Mouse (Mus musculus): ENCODE measurements around the gene Atl3.

Gene Atl3

GRCm38 (mm10) chr19:7562601-7563129 lies 68.8 kb downstream of the Atl3 start:
- DNase-seq: no peak

GRCm38 (mm10) chr19:7563676-7564075 lies 69.8 kb downstream of the Atl3 start:
- DNase-seq: no peak

DNA sequence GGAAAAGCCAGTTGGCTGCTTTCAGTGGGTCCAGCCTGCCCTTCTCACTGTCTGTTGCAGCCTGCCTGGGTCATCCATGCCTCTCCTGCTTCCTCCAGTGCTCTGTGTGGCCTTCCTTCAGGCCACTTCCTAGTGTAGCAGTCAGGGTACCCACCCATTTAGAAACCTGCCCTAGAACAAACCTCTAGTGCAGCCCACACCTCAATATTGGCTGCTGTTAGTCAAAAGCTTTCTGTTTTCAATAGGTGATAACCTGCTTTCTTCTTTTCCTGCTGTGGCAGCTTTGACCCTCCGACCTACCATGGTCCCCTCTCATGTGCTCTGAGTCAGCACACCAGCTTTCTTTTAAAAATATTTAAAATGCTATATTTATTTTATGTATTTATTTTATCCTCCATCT lies 70.6 kb downstream of the Atl3 start:
- DNase-seq: no peak

GRCm38 (mm10) chr19:7566826-7567225 lies 73.0 kb downstream of the Atl3 start:
- DNase-seq: no peak

- no peak for DNase-seq
Observed at GRCm38 (mm10) chr19:7568364-7568763, 74.5 kb downstream of the Atl3 start.

GRCm38 (mm10) chr19:7569650-7570049 lies 75.8 kb downstream of the Atl3 start:
- no peak for DNase-seq

DNA sequence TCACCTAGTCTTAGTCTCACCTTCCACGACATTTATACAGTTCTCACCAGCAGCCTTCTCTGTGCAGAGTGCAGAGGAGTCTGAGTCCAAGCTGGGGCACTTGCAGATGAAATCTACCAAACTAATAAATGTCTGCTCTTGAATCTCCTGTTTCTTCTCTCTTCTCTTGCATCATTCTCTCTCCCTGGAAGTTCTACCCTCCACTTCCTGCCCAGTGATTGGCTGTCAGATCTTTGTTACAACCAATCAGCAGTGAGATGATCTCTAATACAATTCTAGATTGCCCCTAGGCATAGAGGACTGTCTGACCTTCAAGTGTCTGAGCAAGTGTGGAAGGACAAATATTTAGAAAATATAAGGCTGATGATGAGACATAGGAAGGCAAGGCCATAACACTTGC lies 82.3 kb downstream of the Atl3 start:
- DNase-seq: no peak

DNA sequence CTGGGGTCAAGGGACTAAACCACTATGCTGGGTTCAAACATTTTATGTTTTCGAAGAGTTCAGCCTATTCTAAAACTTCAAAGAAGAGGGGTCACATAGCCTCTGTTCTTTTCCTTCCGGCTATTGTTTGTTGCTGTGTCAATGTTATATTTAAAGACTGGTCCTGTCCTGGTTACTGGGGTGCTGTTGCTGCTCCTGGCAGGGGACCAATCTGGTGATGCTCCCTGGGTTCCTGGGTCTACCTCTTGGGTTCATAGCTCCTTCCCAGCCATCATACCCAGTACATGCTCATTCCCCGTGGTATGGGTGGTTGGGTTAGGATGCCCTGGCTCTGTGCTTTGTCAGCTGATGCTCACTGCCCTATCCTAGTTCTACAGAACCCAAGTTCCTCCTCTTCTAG lies 83.9 kb downstream of the Atl3 start:
- no peak for DNase-seq

GRCm38 (mm10) chr19:7581042-7581441 lies 87.2 kb downstream of the Atl3 start:
- no peak for DNase-seq

GRCm38 (mm10) chr19:7583101-7583500 lies 89.3 kb downstream of the Atl3 start:
- DNase-seq: no peak

- DNase-seq: no peak
Observed at GRCm38 (mm10) chr19:7583599-7583998, 89.8 kb downstream of the Atl3 start.

DNA sequence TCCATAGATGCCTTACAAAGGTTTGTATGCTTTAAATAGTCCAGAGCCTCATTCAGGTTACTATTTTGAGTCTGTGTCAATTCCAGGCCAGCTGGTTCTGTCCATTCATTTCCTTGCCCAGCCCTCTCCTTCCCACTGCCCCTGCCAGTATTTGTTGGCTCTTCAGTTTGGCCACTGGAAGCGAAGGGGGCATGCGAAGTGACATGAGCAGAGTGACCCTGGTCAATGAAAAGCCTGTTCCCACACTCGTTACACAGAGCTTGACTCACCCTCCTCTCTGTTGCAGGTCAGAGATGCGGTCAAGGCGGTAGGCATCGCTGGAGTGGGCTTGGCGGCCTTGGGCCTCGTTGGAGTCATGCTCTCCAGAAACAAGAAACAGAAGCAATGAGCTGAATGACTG lies 91.4 kb downstream of the Atl3 start:
- peak in 1 of 2 experiments; percentile 29 for DNase-seq

DNA sequence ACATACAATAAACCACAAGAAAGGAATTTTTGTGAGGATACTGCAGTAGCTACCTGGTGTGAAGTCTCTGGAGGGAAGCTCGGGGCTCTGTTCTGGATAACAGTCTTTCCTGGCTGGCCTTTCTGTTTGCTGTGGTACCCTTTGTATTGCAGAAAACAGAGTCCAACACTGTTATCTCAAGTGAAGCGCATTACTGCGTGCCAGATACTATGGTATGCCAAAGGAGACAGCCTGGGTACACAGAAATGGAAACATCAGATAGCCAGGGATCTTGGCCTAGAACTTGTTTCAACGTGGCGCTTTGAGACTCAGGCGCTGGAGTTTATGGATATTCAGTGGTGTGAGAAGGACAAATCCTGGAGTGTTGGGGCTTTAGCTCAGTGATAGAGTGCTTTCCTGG lies 91.9 kb downstream of the Atl3 start:
- no peak for DNase-seq
